Mouse (Mus musculus): Measurements from ENCODE around the gene Mcu.

GRCm38 (mm10) chr10:59419516-59419915 is 197.0 kb downstream of the Mcu start:
- no peak for TF ChIP-seq CTCF (IDR thresholded peaks at IDR 0.05; ENCODE audit: control insufficient read depth, insufficient read depth, insufficient replicate concordance, low read depth, low read length)
- no peak for TF ChIP-seq POLR2A (IDR thresholded peaks at IDR 0.05; ENCODE audit: control insufficient read depth, low read depth, low read length)

Measured in testis, adult 2 months (tissue).